ENCODE assay signal across 9 mouse cellular contexts in genomic region chr4:80872847-80873644, GRCm38 (mm10). TPM values are rescaled to one million over a fixed set of nuclear protein-coding genes. Genes with fewer than 3 reads are reported as not detected.
DNase-seq lines count a peak whose midpoint lies in the region; ATAC-seq lines count a peak whose summit lies in the region.
"Had no signal": no experiment of that assay in that cellular context is flagged by ENCODE, and none has a peak within 500 bp of the region (broad histone marks: within the 10 kb centered on the region; RNA-seq: fewer than 3 reads in every experiment).

No protein-coding gene starts in this region.

- H3K4me3 ChIP-seq in liver, embryonic 13.5 days (replicated peaks): no peak overlapping the region
- H3K4me3 ChIP-seq: liver, embryonic 15.5 days had no signal

- peak overlapping the region; percentile 21; the same call in 1 of the 2 replicates for H3K27ac ChIP-seq in liver, embryonic 13.5 days
- H3K27ac ChIP-seq: liver, embryonic 15.5 days had no signal

- peak; percentile 54; the same call in 1 of the 2 replicates for ATAC-seq in liver, embryonic 13.5 days (ENCODE audit: low read depth)

- H3K4me2 ChIP-seq in liver, embryonic 13.5 days: no peak overlapping the region
- H3K4me2 ChIP-seq: liver, embryonic 15.5 days had no signal

- intact Hi-C loops in gastrocnemius, postnatal 36 days (cut with DNase I): loop anchor here (5.0 to 10.0 kb wide), 2 partner anchors 82 to 379 kb away; no protein-coding TSS in a partner anchor

- no peaks in the 10 kb centered on the region for H3K9me3 ChIP-seq in liver, embryonic 13.5 days (replicated peaks)
- H3K9me3 ChIP-seq: liver, embryonic 15.5 days had no signal

- peaks cover 4% of the 10 kb centered on the region for H3K4me1 ChIP-seq in liver, embryonic 13.5 days (replicated peaks)
- H3K4me1 ChIP-seq: liver, embryonic 15.5 days had no signal

- no peaks in the 10 kb centered on the region for H3K36me3 ChIP-seq in liver, embryonic 13.5 days
- H3K36me3 ChIP-seq: liver, embryonic 15.5 days had no signal

- 29% methylated on average over 6 of the region's 6 CpGs for WGBS in liver, embryonic 13.5 days (ENCODE audit: insufficient replicate concordance)

- DNase-seq in cerebellum, postnatal 14 days: peak; percentile 39 to 51
- DNase-seq in cerebellum, adult 18-20 months: no peak
- peak; percentile 54 for DNase-seq in 3134 (ENCODE audit: extremely low read depth, insufficient read length, low spot score)
- peak; percentile 76 for DNase-seq in embryo, embryonic 11 days
- no peak for DNase-seq in liver, embryonic 13.5 days
- DNase-seq in layer of hippocampus, postnatal 14 days (ENCODE audit: low spot score in 2 of 2): no peak
- DNase-seq in left cerebral cortex, adult 8-10 months (ENCODE audit: low spot score in 2 of 2): no peak
- DNase-seq in gastrocnemius, postnatal 36 days: no peak

- no peak overlapping the region for H3K9ac ChIP-seq in liver, embryonic 13.5 days
- H3K9ac ChIP-seq: liver, embryonic 15.5 days had no signal

- H3K27me3 ChIP-seq in liver, embryonic 13.5 days: no peaks in the 10 kb centered on the region
- H3K27me3 ChIP-seq: liver, embryonic 15.5 days had no signal

RNA-seq across cellular contexts. Expression of gene Lurap1l, which starts 37.4 kb away (rescaled TPM):
- 3.0 and 3.6 TPM in 2 replicates for polyA plus RNA-seq in liver, embryonic 13.5 days (2015; fragmentation: Nextera tagmentation; extraction: Ambion mirVana)
- total RNA-seq in layer of hippocampus, postnatal 14 days (2021): 10 to 100 TPM; 18.8 to 20.4 TPM
- 1 to 10 TPM; 8.2 to 9.2 (median 8.4) TPM for total RNA-seq in left cerebral cortex, adult 8-10 months (2022)
- 1 to 10 TPM; 1.1 to 1.3 TPM for total RNA-seq in gastrocnemius, postnatal 36 days (2021)

RNA-seq across cellular contexts. Expression of gene Tyrp1, which starts 39.1 kb away (rescaled TPM):
- polyA plus RNA-seq in liver, embryonic 13.5 days (2015; fragmentation: Nextera tagmentation; extraction: Ambion mirVana): not detected in 2 replicates
- total RNA-seq in layer of hippocampus, postnatal 14 days (2021): under 1 TPM; 0.55 TPM
- under 1 TPM in 2 of 4 experiments, not detected in 2; 0.33 to 0.34 TPM for total RNA-seq in left cerebral cortex, adult 8-10 months (2022)
- total RNA-seq in gastrocnemius, postnatal 36 days (2021): not detected
- polyA plus RNA-seq: liver, embryonic 15.5 days had no signal

Comparison
In these comparisons a context has a peak if more than half of its experiments do, and no peak if none do; other contexts are left out.
1. DNase-seq: peak in cerebellum, postnatal 14 days (2 of 2), 3134 (single experiment) and embryo, embryonic 11 days (single experiment); none in cerebellum, adult 18-20 months (0 of 2), liver, embryonic 13.5 days (single experiment), layer of hippocampus, postnatal 14 days (0 of 2), left cerebral cortex, adult 8-10 months (0 of 2) and gastrocnemius, postnatal 36 days (0 of 2).